Mouse (Mus musculus) lung, postnatal 0 days (tissue): ENCODE results near the gene Pip5k1b. TPM values are rescaled to one million over a fixed set of nuclear protein-coding genes. Genes with fewer than 3 reads are reported as not detected.

Experiments
- ATAC-seq: fragments of 200-750 bp; cut with Nextera tagmentation; 2 replicates; pipeline ENCODE4 v1.8.0; 2017; ENCODE audit warnings: moderate library complexity
- DNase-seq: peaks from one replicate; pipeline ENCODE4 v3.0.0-alpha.2; 2016; ENCODE audit warnings: low spot score
- H3K27ac ChIP-seq: fragments of 300-500 bp; sonication (generic); 2 replicates; pipeline ENCODE4 v1.5.1; 2014; ENCODE audit warnings: antibody characterized with exemption, mild to moderate bottlenecking, low read length, mixed read lengths
- H3K27me3 ChIP-seq: fragments of 300-500 bp; sonication (generic); replicated peaks from 2 replicates; pipeline ENCODE4 v1.6.1; 2014; ENCODE audit warnings: low read length, mixed read lengths; ENCODE audit not compliant: insufficient read depth
- H3K36me3 ChIP-seq: fragments of 300-500 bp; sonication (generic); 2 replicates; pipeline ENCODE4 v1.6.1; 2014; ENCODE audit warnings: low read length, mixed read lengths; ENCODE audit not compliant: insufficient read depth
- H3K4me1 ChIP-seq: fragments of 300-500 bp; sonication (generic); 2 replicates; pipeline ENCODE4 v1.6.1; 2014; ENCODE audit warnings: antibody characterized with exemption, low read depth, low read length, mixed read lengths; ENCODE audit not compliant: insufficient read depth
- H3K4me2 ChIP-seq: fragments of 300-500 bp; sonication (generic); replicated peaks from 2 replicates; pipeline ENCODE4 v1.6.1; 2014; ENCODE audit warnings: low read depth, mild to moderate bottlenecking, low read length, moderate library complexity, mixed read lengths
- H3K4me3 ChIP-seq: fragments of 300-500 bp; sonication (generic); 2 replicates; pipeline ENCODE4 v1.5.1; 2014; ENCODE audit warnings: low read depth, low read length
- H3K9ac ChIP-seq: fragments of 300-500 bp; sonication (generic); replicated peaks from 2 replicates; pipeline ENCODE4 v1.6.1; 2014; ENCODE audit warnings: low read depth, mild to moderate bottlenecking
- H3K9me3 ChIP-seq: fragments of 300-500 bp; sonication (generic); 2 replicates; pipeline ENCODE4 v1.6.1; 2016; ENCODE audit warnings: low read length, mixed read lengths
- CTCF ChIP-seq: IDR thresholded peaks from 2 replicates; pipeline ENCODE4 v1.5.1; 2016; ENCODE audit warnings: antibody characterized with exemption, mild to moderate bottlenecking
- EP300 ChIP-seq: IDR thresholded peaks from 2 replicates; pipeline ENCODE4 v1.6.1; 2016; ENCODE audit warnings: antibody characterized with exemption, mild to moderate bottlenecking, control low read depth
- WGBS: fragments of 180-500 bp; shearing (Covaris S2); extraction: QIAGEN DNeasy Blood & Tissue Kit; methylation state at CpG from one replicate; pipeline ENCODE4 v1.1.7; 2014; 5-methylcytosine and 5-hydroxymethylcytosine counted together
- polyA plus RNA-seq: library from polyadenylated mRNA; unstranded; fragments of >200 nt; fragmentation: Nextera tagmentation; extraction: Ambion mirVana; gene quantifications from 2 replicates; pipeline ENCODE4 v1.2.1, GENCODE M21; 2015

Pip5k1b gene
- polyA plus RNA-seq, 1 experiment from 2014 or later = 14.5 TPM

GRCm38 (mm10) chr19:24427258-24427657 lies 128.4 kb downstream of the Pip5k1b start:
- Histone ChIP-seq H3K4me3 (no peak overlapping the region), H3K4me2 (no peak overlapping the region), H3K27ac (no peak overlapping the region), H3K9me3 (no peaks in the 10 kb centered on the region), H3K36me3 (no peaks in the 10 kb centered on the region), H3K9ac (no peak overlapping the region), H3K4me1 (no peaks in the 10 kb centered on the region), H3K27me3 (no peaks in the 10 kb centered on the region)
- TF ChIP-seq EP300 (no peak), CTCF (no peak)
- WGBS = 39% methylated on average over 4 of the region's 4 CpGs
- DNase-seq (peak; percentile 58), ATAC-seq (peak; percentile 72)

GRCm38 (mm10) chr19:24426759-24427181 lies 128.9 kb downstream of the Pip5k1b start:
- Histone ChIP-seq H3K9me3 (no peaks in the 10 kb centered on the region), H3K36me3 (no peaks in the 10 kb centered on the region), H3K4me1 (no peaks in the 10 kb centered on the region), H3K27me3 (no peaks in the 10 kb centered on the region), H3K4me2 (no peak overlapping the region), H3K4me3 (no peak overlapping the region), H3K9ac (no peak overlapping the region), H3K27ac (no peak overlapping the region)
- no peak for TF ChIP-seq EP300
- TF ChIP-seq CTCF = no peak
- DNase-seq (peak; percentile 36), ATAC-seq (peak; percentile 33; the same call in 1 of the 2 replicates)
- WGBS = 53% methylated on average over 7 of the region's 7 CpGs

- no peak for DNase-seq
- 47% methylated on average over 3 of the region's 3 CpGs for WGBS
- H3K9ac ChIP-seq = no peak overlapping the region
- H3K4me3 ChIP-seq = no peak overlapping the region
- no peaks in the 10 kb centered on the region for H3K4me1 ChIP-seq
- H3K4me2 ChIP-seq = no peak overlapping the region
- no peak overlapping the region for H3K27ac ChIP-seq
- TF ChIP-seq EP300 (no peak), CTCF (no peak)
- no peaks in the 10 kb centered on the region for H3K9me3 ChIP-seq
- no peaks in the 10 kb centered on the region for H3K27me3 ChIP-seq
- no peak for ATAC-seq
- no peaks in the 10 kb centered on the region for H3K36me3 ChIP-seq
Measured at GRCm38 (mm10) chr19:24418030-24418429, 137.6 kb downstream of the Pip5k1b start.

- no peak overlapping the region for H3K9ac ChIP-seq
- no peak for DNase-seq
- H3K4me2 ChIP-seq = no peak overlapping the region
- no peaks in the 10 kb centered on the region for H3K27me3 ChIP-seq
- no peak for ATAC-seq
- no peaks in the 10 kb centered on the region for H3K4me1 ChIP-seq
- no peaks in the 10 kb centered on the region for H3K36me3 ChIP-seq
- TF ChIP-seq CTCF = no peak
- no peak for TF ChIP-seq EP300
- H3K4me3 ChIP-seq = no peak overlapping the region
- H3K9me3 ChIP-seq = no peaks in the 10 kb centered on the region
- WGBS = 76% methylated on average over 3 of the region's 3 CpGs
- no peak overlapping the region for H3K27ac ChIP-seq
Measured at GRCm38 (mm10) chr19:24417659-24418004, 138.0 kb downstream of the Pip5k1b start.

GRCm38 (mm10) chr19:24416975-24417658 lies 138.6 kb downstream of the Pip5k1b start:
- Histone ChIP-seq H3K4me1 (no peaks in the 10 kb centered on the region), H3K9ac (no peak overlapping the region), H3K27ac (no peak overlapping the region), H3K4me3 (no peak overlapping the region), H3K36me3 (no peaks in the 10 kb centered on the region), H3K4me2 (no peak overlapping the region), H3K9me3 (no peaks in the 10 kb centered on the region), H3K27me3 (no peaks in the 10 kb centered on the region)
- DNase-seq = no peak
- WGBS = 80% methylated on average over 9 of the region's 9 CpGs
- no peak for ATAC-seq
- TF ChIP-seq EP300 (no peak), CTCF (no peak)

- TF ChIP-seq CTCF = no peak
- no peak for TF ChIP-seq EP300
- Histone ChIP-seq H3K9ac (no peak overlapping the region), H3K4me1 (no peaks in the 10 kb centered on the region), H3K4me3 (no peak overlapping the region), H3K36me3 (no peaks in the 10 kb centered on the region), H3K4me2 (no peak overlapping the region), H3K27me3 (no peaks in the 10 kb centered on the region), H3K9me3 (no peaks in the 10 kb centered on the region), H3K27ac (no peak overlapping the region)
- ATAC-seq (0 out of 2 replicates have a peak, but pooled peaks have one; percentile 19), DNase-seq (no peak)
- WGBS = 52% methylated on average over 8 of the region's 8 CpGs
Measured at GRCm38 (mm10) chr19:24415778-24416621, 139.7 kb downstream of the Pip5k1b start.
